Mouse (Mus musculus) liver, embryonic 15.5 days (tissue): Measurements from ENCODE around the gene Tpd52l2. TPM values are rescaled to one million over a fixed set of nuclear protein-coding genes. Genes with fewer than 3 reads are reported as not detected.

Experiments used
- ATAC-seq: fragments of 200-750 bp; cut with Nextera tagmentation; 2 replicates; pipeline ENCODE4 v1.8.0; 2017; ENCODE audit warnings: moderate number of reproducible peaks, mild to moderate bottlenecking, moderate library complexity; ENCODE audit not compliant: insufficient read depth
- H3K27ac ChIP-seq: fragments of 300-500 bp; sonication (generic); replicated peaks from 2 replicates; pipeline ENCODE4 v1.5.1; 2015; ENCODE audit warnings: mild to moderate bottlenecking, inconsistent platforms
- H3K27me3 ChIP-seq: fragments of 300-500 bp; sonication (generic); 2 replicates; pipeline ENCODE4 v1.6.1; 2015; ENCODE audit warnings: mild to moderate bottlenecking, inconsistent platforms
- H3K36me3 ChIP-seq: fragments of 300-500 bp; sonication (generic); replicated peaks from 2 replicates; pipeline ENCODE4 v1.6.1; 2015; ENCODE audit warnings: moderate library complexity, mild to moderate bottlenecking, inconsistent platforms
- H3K4me1 ChIP-seq: fragments of 300-500 bp; sonication (generic); replicated peaks from 2 replicates; pipeline ENCODE4 v1.6.1; 2015; ENCODE audit warnings: inconsistent platforms
- H3K4me2 ChIP-seq: fragments of 300-500 bp; sonication (generic); 2 replicates; pipeline ENCODE4 v1.6.1; 2015; ENCODE audit warnings: moderate library complexity, mild to moderate bottlenecking, inconsistent platforms
- H3K4me3 ChIP-seq: fragments of 300-500 bp; sonication (generic); replicated peaks from 2 replicates; pipeline ENCODE4 v1.5.1; 2015; ENCODE audit warnings: mild to moderate bottlenecking, inconsistent platforms
- H3K9ac ChIP-seq: fragments of 300-500 bp; sonication (generic); 2 replicates; pipeline ENCODE4 v1.6.1; 2015; ENCODE audit warnings: moderate library complexity, mild to moderate bottlenecking, inconsistent platforms
- H3K9me3 ChIP-seq: fragments of 300-500 bp; sonication (generic); replicated peaks from 2 replicates; pipeline ENCODE4 v1.6.1; 2016; ENCODE audit warnings: inconsistent platforms
- WGBS: fragments of 180-500 bp; shearing (Covaris S2); methylation state at CpG from one replicate; pipeline ENCODE4 v1.1.7; 2015; ENCODE audit warnings: mixed read lengths; ENCODE audit not compliant: insufficient replicate concordance; 5-methylcytosine and 5-hydroxymethylcytosine counted together
- polyA plus RNA-seq: library from polyadenylated mRNA; unstranded; fragments of >200 nt; fragmentation: Nextera tagmentation; extraction: Ambion mirVana; gene quantifications from 2 replicates; pipeline ENCODE4 v1.2.1, GENCODE M21; 2015

Gene Tpd52l2
- polyA plus RNA-seq, 1 experiment from 2014 or later = 68.4 TPM

DNA sequence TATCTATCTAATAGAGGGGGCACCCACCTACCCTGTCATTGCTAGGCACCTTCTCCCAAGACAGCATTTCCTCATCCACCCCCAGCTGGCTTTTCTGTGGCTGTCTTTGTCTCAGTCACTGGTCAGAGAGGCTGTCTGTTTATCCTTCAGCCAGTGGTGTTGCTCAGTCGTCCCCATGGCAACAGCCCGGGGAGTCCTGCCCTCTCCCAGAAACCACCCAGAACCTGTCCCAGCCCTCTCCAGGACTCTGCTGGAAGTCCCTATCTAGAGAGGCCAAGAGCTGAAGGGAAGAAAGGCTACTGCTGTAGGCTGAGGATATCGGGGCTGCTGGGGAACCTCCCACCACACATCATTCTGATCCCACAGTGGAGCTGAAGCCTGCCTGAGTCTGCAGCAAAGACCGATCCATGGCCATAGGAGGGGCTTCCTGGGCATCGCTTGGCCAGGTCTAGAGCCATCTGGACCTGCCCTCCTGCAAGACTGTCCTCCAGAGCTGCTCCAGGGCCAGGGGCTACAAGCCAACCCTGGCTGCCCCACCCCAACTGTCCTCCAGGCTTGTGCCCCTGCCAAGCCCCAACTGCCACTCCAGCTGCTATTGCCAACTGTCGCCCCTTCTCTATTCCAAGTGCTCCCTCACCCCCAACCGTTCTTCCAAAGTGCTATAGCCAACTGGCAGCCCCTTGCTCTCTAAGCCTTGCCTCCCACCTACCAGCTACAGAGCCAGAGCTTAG, 33.8 kb upstream of the Tpd52l2 start:
- Histone ChIP-seq H3K9me3 (no peaks in the 10 kb centered on the region), H3K4me2 (peak overlapping the region; percentile 25; the same call in 1 of the 2 replicates), H3K27ac (no peak overlapping the region), H3K27me3 (peaks cover 35% of the 10 kb centered on the region), H3K4me1 (peaks cover 54% of the 10 kb centered on the region), H3K9ac (no peak overlapping the region), H3K4me3 (no peak overlapping the region), H3K36me3 (no peaks in the 10 kb centered on the region)
- WGBS = 21% methylated on average over 7 of the region's 7 CpGs
- ATAC-seq = peak; percentile 1; the same call in 1 of the 2 replicates

DNA sequence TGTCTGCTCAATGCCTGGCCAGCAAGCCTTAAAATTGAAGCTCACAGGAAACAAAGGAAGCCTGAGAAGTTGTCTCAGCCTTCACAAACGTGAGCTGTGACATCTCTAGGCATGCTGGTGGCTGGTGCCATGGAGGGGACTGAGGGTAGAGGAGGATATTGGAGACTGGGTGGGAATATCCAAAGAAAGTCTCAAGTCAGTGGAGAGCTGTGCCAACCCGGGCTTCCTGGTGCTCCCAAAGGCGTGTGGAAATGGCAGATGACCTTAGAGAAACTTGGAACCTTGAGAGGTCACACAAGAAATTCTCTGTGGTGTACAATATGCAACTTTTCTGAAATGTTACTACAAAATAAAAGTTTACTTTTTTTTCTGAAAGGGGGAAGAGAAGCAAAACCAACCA, 31.5 kb upstream of the Tpd52l2 start:
- H3K4me2 ChIP-seq = no peak overlapping the region
- no peak for ATAC-seq
- H3K9me3 ChIP-seq = no peaks in the 10 kb centered on the region
- no peaks in the 10 kb centered on the region for H3K36me3 ChIP-seq
- no peak overlapping the region for H3K9ac ChIP-seq
- 54% methylated on average over 3 of the region's 3 CpGs for WGBS
- no peak overlapping the region for H3K27ac ChIP-seq
- H3K27me3 ChIP-seq = peaks cover 23% of the 10 kb centered on the region
- H3K4me3 ChIP-seq = no peak overlapping the region
- H3K4me1 ChIP-seq = peaks cover 41% of the 10 kb centered on the region

DNA sequence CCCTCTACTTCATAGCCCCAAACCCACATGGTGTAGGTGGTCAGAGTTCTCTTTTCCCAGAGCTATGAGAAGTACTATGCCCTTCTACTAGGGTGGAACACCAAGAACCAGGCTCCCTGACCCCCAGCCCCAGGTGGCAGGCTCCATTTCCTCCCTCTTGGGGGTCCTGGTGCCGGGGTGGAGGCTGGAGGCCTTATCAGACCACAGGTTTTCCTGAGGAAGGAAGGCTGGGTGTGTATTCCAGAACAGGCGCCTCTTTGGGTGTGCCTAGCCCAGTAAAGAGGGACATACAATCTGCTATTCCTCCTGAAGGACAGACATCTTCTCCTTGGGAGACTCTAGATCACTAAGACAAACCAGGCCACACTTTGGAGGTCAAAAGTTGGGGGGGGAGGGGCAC, 26.7 kb upstream of the Tpd52l2 start:
- Histone ChIP-seq H3K4me2 (no peak overlapping the region), H3K4me3 (no peak overlapping the region), H3K36me3 (no peaks in the 10 kb centered on the region), H3K9me3 (no peaks in the 10 kb centered on the region), H3K4me1 (peaks cover 18% of the 10 kb centered on the region; the same call in 1 of the 2 replicates), H3K27ac (no peak overlapping the region), H3K9ac (no peak overlapping the region), H3K27me3 (no peaks in the 10 kb centered on the region)
- no peak for ATAC-seq
- 18% methylated on average over 2 of the region's 2 CpGs for WGBS

DNA sequence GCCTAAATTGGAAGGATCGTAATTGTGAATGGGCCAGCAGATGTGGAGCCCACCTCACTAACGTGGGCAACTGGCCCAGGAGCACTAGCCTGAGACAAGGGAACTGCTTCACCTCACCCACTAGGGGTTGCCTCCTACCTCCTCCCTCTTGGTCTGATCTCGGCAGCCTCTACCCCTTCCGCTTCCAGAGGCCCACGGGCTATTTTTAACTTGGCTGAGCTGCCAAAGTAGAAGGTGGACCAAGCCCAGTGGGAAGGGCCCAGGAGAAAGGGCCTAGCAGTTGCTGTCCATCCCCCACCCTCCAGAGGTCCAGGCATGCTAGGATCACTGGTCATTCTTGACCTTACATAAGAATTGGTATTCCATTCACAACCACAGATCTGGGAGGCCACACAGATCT, 25.7 kb upstream of the Tpd52l2 start:
- ATAC-seq = peak; percentile 39
- H3K9ac ChIP-seq = no peak overlapping the region
- no peaks in the 10 kb centered on the region for H3K27me3 ChIP-seq
- no peak overlapping the region; the same call in 1 of the 2 replicates for H3K27ac ChIP-seq
- H3K36me3 ChIP-seq = no peaks in the 10 kb centered on the region
- 27% methylated on average over 5 of the region's 5 CpGs for WGBS
- H3K9me3 ChIP-seq = no peaks in the 10 kb centered on the region
- no peak overlapping the region for H3K4me2 ChIP-seq
- H3K4me1 ChIP-seq = peaks cover 18% of the 10 kb centered on the region; the same call in 1 of the 2 replicates
- H3K4me3 ChIP-seq = no peak overlapping the region

DNA sequence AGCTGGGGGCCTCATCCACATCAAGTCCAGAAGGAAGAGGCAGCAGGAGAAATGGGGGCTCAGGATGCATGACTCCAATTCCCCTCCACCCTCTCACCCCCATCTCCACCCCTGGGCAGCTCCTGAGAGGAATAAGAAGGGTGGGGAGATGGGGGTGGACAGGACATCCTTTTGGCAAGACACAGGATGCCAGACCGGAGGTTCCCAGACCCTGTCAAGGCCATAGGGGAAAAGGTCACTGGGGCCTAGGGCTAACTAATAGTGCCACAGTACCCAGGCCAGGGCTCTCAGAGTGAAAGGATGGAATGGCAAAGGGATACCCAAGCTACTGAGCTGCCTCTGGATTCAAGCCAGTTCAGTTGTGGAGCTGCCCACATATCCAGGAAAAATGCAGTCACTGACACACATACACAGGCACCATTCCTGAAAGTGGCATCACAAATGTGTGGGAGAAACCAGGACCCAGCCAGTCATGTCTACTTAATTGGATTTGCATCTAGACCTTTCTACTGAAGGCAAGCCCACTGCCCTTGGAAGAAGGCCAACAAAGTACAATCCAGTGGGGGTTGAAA, 24.6 kb upstream of the Tpd52l2 start:
- Histone ChIP-seq H3K9me3 (no peaks in the 10 kb centered on the region), H3K27me3 (no peaks in the 10 kb centered on the region), H3K27ac (no peak overlapping the region; the same call in 1 of the 2 replicates), H3K4me2 (no peak overlapping the region), H3K4me1 (peaks cover 18% of the 10 kb centered on the region; the same call in 1 of the 2 replicates), H3K36me3 (no peaks in the 10 kb centered on the region), H3K9ac (no peak overlapping the region), H3K4me3 (no peak overlapping the region)
- 65% methylated on average over 1 of the region's 1 CpGs for WGBS
- no peak for ATAC-seq

DNA sequence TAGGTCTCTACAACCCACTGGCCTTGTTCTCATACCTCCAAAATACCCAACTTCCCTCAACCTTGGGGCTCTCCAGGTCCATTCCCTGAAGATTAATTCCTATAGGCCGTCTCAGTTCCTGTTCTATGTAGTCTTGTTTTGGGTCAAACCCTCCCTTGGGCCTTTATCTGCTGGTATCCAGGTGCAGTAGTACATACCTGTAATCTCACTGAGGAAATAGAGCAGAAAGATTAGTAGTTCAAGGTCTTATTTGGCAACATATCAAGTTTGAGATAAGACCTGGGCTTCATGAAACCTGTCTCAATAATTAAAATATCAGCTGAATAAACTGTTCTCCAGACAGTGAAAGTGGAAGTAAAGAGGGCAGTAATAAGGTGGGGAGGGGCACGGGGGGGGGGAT, 13.8 kb upstream of the Tpd52l2 start:
- no peak for ATAC-seq
- Histone ChIP-seq H3K36me3 (no peaks in the 10 kb centered on the region), H3K9me3 (no peaks in the 10 kb centered on the region), H3K4me3 (no peak overlapping the region), H3K27me3 (0 out of 2 replicates have a peak, but pooled peaks cover 2% of the 10 kb centered on the region), H3K4me2 (peak overlapping the region; percentile 46; the same call in 1 of the 2 replicates), H3K27ac (peak overlapping the region; percentile 38; the same call in 1 of the 2 replicates), H3K9ac (no peak overlapping the region), H3K4me1 (peaks cover 40% of the 10 kb centered on the region)
- WGBS = 17% methylated on average over 2 of the region's 2 CpGs

DNA sequence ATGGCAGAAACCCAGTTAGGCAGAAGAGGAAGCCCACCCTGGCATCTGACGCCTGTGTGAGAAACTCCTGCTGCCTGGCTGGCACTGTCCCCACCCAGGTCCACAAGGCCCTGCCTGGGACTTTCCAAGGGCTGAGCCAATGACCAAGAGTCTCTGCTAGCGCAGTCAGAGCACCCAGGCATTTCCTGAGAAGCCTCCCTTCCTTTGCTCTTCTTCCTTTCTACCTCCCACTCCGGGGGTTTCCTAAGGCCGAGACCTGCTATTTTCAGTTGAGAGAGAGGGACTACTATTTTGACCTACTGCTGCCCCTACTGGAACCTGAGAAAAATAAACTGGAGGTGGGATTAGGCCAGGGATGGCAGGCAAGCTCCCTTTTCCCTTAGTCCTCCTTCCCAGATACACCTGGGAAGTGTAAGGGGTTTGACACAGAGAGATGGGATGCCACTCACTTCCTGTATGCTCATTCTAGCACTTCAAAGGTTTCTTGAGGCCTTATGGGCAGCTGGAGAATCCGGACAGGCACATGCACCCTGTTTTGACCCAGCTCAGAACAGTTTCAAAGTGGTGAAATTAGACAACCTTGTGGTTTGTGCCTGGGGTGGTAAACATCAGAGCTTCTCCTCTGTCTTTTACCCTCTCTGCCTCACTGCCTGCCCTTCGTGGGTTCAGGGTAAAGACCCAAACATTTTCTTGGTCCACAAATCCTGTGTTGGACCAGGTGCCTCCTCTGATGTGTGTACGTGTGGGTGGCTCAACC, 13.2 kb upstream of the Tpd52l2 start:
- no peaks in the 10 kb centered on the region for H3K36me3 ChIP-seq
- peak; percentile 35; the same call in 1 of the 2 replicates for ATAC-seq
- H3K4me3 ChIP-seq = no peak overlapping the region
- no peaks in the 10 kb centered on the region for H3K9me3 ChIP-seq
- 21% methylated on average over 7 of the region's 7 CpGs for WGBS
- 0 out of 2 replicates have a peak, but pooled peaks cover 2% of the 10 kb centered on the region for H3K27me3 ChIP-seq
- peak overlapping the region; percentile 46 for H3K4me2 ChIP-seq
- peaks cover 40% of the 10 kb centered on the region for H3K4me1 ChIP-seq
- no peak overlapping the region for H3K9ac ChIP-seq
- peak overlapping the region; percentile 38 for H3K27ac ChIP-seq

DNA sequence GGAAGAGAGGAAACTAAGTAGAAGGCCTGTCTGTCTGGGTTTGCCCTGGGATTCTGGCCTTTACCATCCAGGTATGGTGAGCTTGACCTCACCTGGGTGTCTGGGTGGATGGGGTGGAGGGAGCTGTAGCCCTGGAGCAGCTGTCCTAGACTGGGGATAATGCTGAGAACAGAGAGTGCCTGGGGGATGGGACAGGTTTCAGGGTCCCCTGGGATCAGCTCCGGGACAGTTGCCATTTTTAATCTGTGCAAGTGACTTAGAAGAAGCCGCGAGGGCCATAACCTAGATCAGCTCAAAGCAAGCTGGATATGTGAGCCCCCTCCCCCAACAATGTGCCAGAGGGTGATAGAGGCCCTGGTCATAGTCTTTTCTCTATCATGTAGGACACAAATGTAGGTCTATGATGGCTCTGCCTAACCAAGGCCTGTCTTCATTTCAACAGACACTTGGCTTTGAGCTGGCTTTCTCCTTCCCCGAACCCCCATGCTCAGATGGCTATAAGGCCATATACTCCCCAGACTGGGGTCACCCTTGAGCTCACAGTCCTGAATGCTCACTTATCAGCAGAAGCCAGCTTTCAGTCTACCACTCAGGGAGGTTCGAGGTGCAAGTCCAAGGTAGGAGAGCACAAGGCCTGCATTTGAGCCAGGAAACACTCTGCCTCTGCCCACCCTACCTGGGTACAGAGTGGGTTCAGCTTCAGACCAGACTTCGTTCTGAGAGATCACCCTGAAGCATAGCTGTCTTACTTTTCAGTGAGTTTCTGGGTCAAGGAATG, 12.3 kb upstream of the Tpd52l2 start:
- ATAC-seq = no peak
- H3K9me3 ChIP-seq = no peaks in the 10 kb centered on the region
- H3K4me2 ChIP-seq = no peak overlapping the region
- no peak overlapping the region for H3K4me3 ChIP-seq
- no peaks in the 10 kb centered on the region for H3K36me3 ChIP-seq
- H3K27ac ChIP-seq = no peak overlapping the region
- 0 out of 2 replicates have a peak, but pooled peaks cover 2% of the 10 kb centered on the region for H3K27me3 ChIP-seq
- H3K9ac ChIP-seq = no peak overlapping the region
- H3K4me1 ChIP-seq = peaks cover 40% of the 10 kb centered on the region
- WGBS = 39% methylated on average over 6 of the region's 6 CpGs

DNA sequence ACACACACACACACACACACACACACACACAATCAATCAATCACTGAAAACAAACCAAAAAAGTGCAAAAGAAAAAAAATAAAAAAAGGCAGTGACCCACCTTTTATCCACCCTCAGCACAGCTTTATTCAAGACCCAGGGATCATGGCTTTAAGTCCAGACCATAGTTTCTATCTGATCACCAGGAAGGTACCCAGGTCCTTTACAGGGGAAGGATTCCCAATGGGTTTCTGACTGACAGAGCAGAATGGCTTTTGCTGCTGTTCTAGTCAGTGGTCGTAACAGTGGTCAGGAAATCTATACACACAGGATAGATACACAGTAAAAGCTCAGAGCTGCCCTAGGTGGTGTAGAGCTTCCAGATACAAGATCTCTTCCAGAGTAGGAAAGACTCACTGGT, 11.2 kb upstream of the Tpd52l2 start:
- Histone ChIP-seq H3K27me3 (0 out of 2 replicates have a peak, but pooled peaks cover 2% of the 10 kb centered on the region), H3K27ac (no peak overlapping the region), H3K4me2 (no peak overlapping the region), H3K4me3 (no peak overlapping the region), H3K36me3 (no peaks in the 10 kb centered on the region), H3K9me3 (no peaks in the 10 kb centered on the region), H3K9ac (no peak overlapping the region), H3K4me1 (peaks cover 40% of the 10 kb centered on the region)
- no peak for ATAC-seq
- WGBS = 48% methylated on average over 1 of the region's 1 CpGs

DNA sequence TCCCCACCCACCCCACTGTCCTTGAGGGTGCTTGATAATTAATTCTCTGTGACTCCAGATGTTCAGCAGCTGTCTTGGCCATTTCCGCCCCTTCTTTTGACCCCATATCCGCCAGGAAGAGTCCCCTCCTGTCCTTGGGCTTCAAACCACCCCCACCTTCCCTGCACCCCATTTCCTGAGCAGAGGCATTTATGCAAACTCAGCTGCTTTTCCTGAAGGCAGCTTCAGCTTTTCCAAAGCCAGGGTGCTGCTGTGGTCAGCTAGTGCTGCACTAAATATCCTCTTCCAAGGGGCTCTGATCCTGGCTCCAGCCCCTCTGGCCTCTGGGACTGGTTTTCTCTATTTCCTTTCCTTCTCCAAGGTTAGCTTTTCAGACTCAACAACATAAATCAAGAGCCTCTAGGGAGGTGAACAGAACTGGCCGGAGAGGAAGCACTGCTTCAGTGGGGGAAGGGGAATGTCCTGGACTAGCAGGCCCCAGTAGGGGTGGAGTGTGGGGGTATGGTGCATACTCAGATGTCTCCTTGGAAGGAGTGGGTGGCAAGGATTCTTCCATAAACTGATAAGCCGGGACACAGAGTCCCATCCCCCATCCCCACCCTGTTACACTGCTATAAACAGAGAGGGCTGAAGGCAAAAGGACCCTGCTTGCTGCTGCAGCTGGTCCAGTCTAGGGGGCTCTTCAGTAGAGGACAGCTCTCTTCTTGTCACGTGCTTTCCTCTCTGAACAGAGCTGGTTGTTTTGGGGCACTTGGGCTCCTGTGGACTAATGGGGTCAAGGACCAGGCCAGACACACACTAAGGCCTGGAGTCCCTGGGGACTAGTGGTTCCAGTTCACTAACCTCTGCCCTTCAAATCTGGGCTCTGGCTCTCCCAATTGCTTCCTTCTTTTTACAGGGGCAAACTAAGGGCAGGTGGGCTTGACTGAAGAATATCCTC, 9.3 kb upstream of the Tpd52l2 start:
- Histone ChIP-seq H3K4me2 (no peak overlapping the region), H3K27me3 (0 out of 2 replicates have a peak, but pooled peaks cover 2% of the 10 kb centered on the region), H3K27ac (peak overlapping the region; percentile 6), H3K9me3 (no peaks in the 10 kb centered on the region), H3K9ac (no peak overlapping the region; the same call in 1 of the 2 replicates), H3K4me3 (no peak overlapping the region), H3K36me3 (no peaks in the 10 kb centered on the region), H3K4me1 (peaks cover 51% of the 10 kb centered on the region)
- 28% methylated on average over 5 of the region's 5 CpGs for WGBS
- peak; percentile 52 for ATAC-seq
